Mouse (Mus musculus) ES-Bruce4 (cell line): ENCODE data around the gene Cntln. TPM values are rescaled to one million over a fixed set of nuclear protein-coding genes. Genes with fewer than 3 reads are reported as not detected.

Experiments
- H3K27ac ChIP-seq: 2 replicates; pipeline ENCODE4 v1.5.1; 2012; ENCODE audit warnings: low read length, inconsistent platforms; ENCODE audit not compliant: insufficient read depth
- H3K27me3 ChIP-seq: 2 replicates; pipeline ENCODE4 v1.6.1; 2012; ENCODE audit warnings: mild to moderate bottlenecking, low read length, inconsistent platforms; ENCODE audit not compliant: control insufficient read depth, poor library complexity, insufficient read depth, severe bottlenecking
- H3K36me3 ChIP-seq: 2 replicates; pipeline ENCODE4 v1.6.1; 2012; ENCODE audit warnings: inconsistent platforms, mild to moderate bottlenecking, low read length, moderate library complexity; ENCODE audit not compliant: control insufficient read depth, poor library complexity, insufficient read depth, severe bottlenecking
- H3K4me1 ChIP-seq: one replicate; pipeline ENCODE4 v1.8.1; 2011; ENCODE audit warnings: low read length; ENCODE audit not compliant: control insufficient read depth, insufficient read depth
- H3K4me3 ChIP-seq: 2 replicates; pipeline ENCODE4 v1.5.1; 2011; ENCODE audit warnings: low read depth, mild to moderate bottlenecking, low read length
- H3K9ac ChIP-seq: 2 replicates; pipeline ENCODE4 v1.6.1; 2012; ENCODE audit warnings: low read depth, mild to moderate bottlenecking, inconsistent platforms; ENCODE audit not compliant: poor library complexity, severe bottlenecking
- H3K9me3 ChIP-seq: replicated peaks from 2 replicates; pipeline ENCODE4 v1.6.1; 2012; ENCODE audit warnings: mild to moderate bottlenecking, low read length, inconsistent platforms; ENCODE audit not compliant: control insufficient read depth, poor library complexity, insufficient read depth, severe bottlenecking
- CTCF ChIP-seq: IDR thresholded peaks from one replicate; pipeline ENCODE4 v1.8.1; 2011; ENCODE audit warnings: low read depth, low read length
- EP300 ChIP-seq: IDR thresholded peaks from 2 replicates; pipeline ENCODE4 v1.6.1; 2011; ENCODE audit warnings: low read depth, low read length; ENCODE audit not compliant: insufficient read depth
- POLR2A ChIP-seq: IDR thresholded peaks from one replicate; pipeline ENCODE4 v1.8.1; 2011; ENCODE audit warnings: low read length; ENCODE audit not compliant: insufficient read depth
- polyA plus RNA-seq: library from polyadenylated mRNA; stranded (reverse); fragments of >200 nt; gene quantifications from 2 replicates; pipeline ENCODE4 v1.2.4, GENCODE M21; 2011; ENCODE audit warnings: low read depth; ENCODE audit not compliant: missing spikeins, insufficient read depth, insufficient read length

The Cntln gene
- polyA plus RNA-seq, 1 experiment, result 2.0 TPM

DNA sequence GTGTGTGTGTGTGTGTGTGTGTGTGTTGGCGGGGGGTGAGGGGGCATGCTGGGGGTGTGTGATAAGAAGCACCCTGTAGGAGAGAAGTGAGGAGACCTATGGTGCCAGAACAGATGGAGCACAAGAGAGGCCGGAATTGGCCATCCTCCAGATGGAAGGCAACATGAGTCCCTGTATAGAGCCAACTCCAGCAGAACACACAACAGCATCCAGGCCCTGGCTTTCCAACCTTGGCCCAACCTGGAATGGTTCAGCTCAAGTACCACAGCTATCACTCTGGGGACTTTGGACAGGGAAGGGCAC is 279.2 kb downstream of the Cntln start:
- TF ChIP-seq EP300 (no peak), CTCF (no peak), POLR2A (no peak)
- Histone ChIP-seq H3K27me3 (no peaks in the 10 kb centered on the region), H3K9me3 (no peaks in the 10 kb centered on the region), H3K27ac (no peak overlapping the region), H3K4me1 (peaks cover 5% of the 10 kb centered on the region), H3K36me3 (no peaks in the 10 kb centered on the region), H3K4me3 (no peak overlapping the region), H3K9ac (no peak overlapping the region)

DNA sequence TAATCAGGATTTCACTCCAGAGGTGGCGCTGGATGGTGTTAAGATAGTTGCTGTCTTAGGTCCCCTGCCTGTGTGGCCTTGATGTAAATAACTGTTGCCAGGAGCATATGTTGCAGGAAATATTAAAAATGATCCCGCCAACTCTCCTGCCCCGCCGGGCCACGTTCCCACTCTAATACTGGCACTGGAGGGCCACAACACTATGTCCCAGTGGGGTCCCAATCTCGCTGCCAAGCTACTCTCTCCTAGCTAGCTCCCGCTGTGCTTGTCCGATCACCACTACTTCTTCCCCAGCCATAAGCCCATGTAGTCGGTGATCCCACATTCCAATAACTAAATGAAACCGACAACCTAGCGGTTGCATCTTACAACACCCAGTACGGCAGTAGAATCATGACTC is 283.9 kb downstream of the Cntln start:
- Histone ChIP-seq H3K27ac (no peak overlapping the region), H3K4me1 (peaks cover 7% of the 10 kb centered on the region), H3K36me3 (no peaks in the 10 kb centered on the region), H3K9ac (no peak overlapping the region), H3K4me3 (0 out of 2 replicates have a peak overlapping the region, but pooled peaks have one; percentile 2), H3K9me3 (no peaks in the 10 kb centered on the region), H3K27me3 (no peaks in the 10 kb centered on the region)
- TF ChIP-seq CTCF, result no peak
- no peak for TF ChIP-seq EP300
- no peak for TF ChIP-seq POLR2A

DNA sequence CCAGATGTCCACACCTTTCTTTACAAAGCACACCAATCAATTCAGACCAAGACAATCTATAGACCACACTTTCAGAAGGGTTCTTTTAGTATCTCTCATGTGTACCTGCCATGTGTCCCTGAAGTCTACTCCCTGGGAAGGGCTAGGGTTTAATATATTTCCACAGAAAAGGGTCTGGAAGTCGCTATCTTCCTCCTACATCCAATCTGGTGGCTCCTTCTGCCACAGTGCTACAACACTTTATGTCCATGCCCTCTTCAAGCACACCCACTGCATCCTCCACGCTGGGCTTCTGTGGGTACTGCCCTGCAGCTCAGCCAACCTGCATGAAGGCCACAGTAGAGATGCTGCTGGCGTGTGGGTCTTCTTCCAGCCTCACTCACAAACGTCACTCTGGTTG is 291.4 kb downstream of the Cntln start:
- no peaks in the 10 kb centered on the region for H3K4me1 ChIP-seq
- H3K9ac ChIP-seq, result no peak overlapping the region
- TF ChIP-seq CTCF (no peak), POLR2A (no peak), EP300 (no peak)

DNA sequence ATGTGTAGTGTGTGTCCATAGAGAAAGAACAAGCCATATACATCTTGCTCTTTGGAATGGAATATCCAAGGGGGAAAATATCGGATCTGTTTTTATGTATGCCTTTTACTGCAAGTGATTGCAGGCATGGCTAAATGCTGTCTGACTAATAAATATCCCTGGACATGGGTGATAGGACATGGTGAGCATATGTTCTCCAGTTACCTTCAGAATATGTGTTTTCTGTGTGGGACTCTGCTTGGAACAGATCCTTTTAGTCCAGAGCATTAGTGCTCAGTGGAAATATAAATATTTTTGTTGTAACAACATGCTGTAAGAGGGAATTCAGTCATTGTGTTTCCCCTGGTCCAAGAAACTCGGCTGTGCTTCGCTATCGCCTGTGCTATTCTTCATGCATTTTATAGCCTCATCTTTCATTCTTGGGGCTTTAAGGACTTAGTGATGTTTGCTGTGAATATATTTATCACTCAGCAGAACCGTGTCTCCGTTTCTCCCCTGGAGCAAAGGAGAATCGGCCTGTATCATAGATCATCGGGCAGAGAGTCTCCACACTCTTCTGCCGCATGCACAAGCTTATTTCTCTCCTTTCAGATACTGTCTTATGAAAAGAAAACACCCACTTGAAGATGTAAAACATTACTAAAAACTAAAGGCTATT is 294.4 kb downstream of the Cntln start:
- no peak overlapping the region for H3K27ac ChIP-seq
- no peak overlapping the region for H3K9ac ChIP-seq
- no peak overlapping the region for H3K4me3 ChIP-seq
- no peaks in the 10 kb centered on the region for H3K9me3 ChIP-seq
- TF ChIP-seq EP300, result no peak
- TF ChIP-seq POLR2A, result no peak
- TF ChIP-seq CTCF, result no peak
- no peaks in the 10 kb centered on the region for H3K36me3 ChIP-seq
- H3K27me3 ChIP-seq, result no peaks in the 10 kb centered on the region; the same call in 1 of the 2 replicates
- H3K4me1 ChIP-seq, result no peaks in the 10 kb centered on the region

More for the DNA sequence above, 291.4 kb downstream of the Cntln start:
- Histone ChIP-seq H3K27me3 (no peaks in the 10 kb centered on the region; the same call in 1 of the 2 replicates), H3K9me3 (no peaks in the 10 kb centered on the region), H3K4me3 (no peak overlapping the region), H3K36me3 (no peaks in the 10 kb centered on the region), H3K27ac (no peak overlapping the region)

Other genes starting within 250 kb of the Cntln start
- 7.2 and 7.8 TPM in 2 replicates for gene Bnc2, start 209.0 kb upstream of the Cntln start, polyA plus RNA-seq